Mouse (Mus musculus) kidney, embryonic 14.5 days (tissue): ENCODE measurements at regions not wholly inside any gene's neighbourhood (a gene's known extent, or its start where the extent isn't known, plus 50 kb on each side); places are given as distances from the start of the nearest gene placed in this dataset.
A peak's percentile ranks its signal among the peaks of the same experiment; 100 is the strongest.

Source experiments
- ATAC-seq: fragments of 200-750 bp; cut with Nextera tagmentation; 2 replicates; pipeline ENCODE4 v1.8.0; 2017; ENCODE audit warnings: moderate number of reproducible peaks, mild to moderate bottlenecking, moderate TSS enrichment, moderate library complexity; ENCODE audit not compliant: low FRiP score, low TSS enrichment
- H3K27ac ChIP-seq: fragments of 300-500 bp; sonication (generic); 2 replicates; pipeline ENCODE4 v1.5.1; 2014; ENCODE audit warnings: low read depth, mild to moderate bottlenecking, low read length, moderate library complexity, mixed read lengths
- H3K27me3 ChIP-seq: fragments of 300-500 bp; sonication (generic); 2 replicates; pipeline ENCODE4 v1.6.1; 2014; ENCODE audit warnings: mild to moderate bottlenecking, low read length; ENCODE audit not compliant: control insufficient read depth, insufficient read depth
- H3K36me3 ChIP-seq: fragments of 300-500 bp; sonication (generic); 2 replicates; pipeline ENCODE4 v1.6.1; 2014; ENCODE audit warnings: low read length, mixed read lengths; ENCODE audit not compliant: control insufficient read depth, insufficient read depth
- H3K4me1 ChIP-seq: fragments of 300-500 bp; sonication (generic); 2 replicates; pipeline ENCODE4 v1.6.1; 2014; ENCODE audit warnings: low read length, mixed read lengths; ENCODE audit not compliant: control insufficient read depth, insufficient read depth
- H3K4me2 ChIP-seq: fragments of 300-500 bp; sonication (generic); replicated peaks from 2 replicates; pipeline ENCODE4 v1.6.1; 2014; ENCODE audit warnings: low read depth, mild to moderate bottlenecking, low read length
- H3K4me3 ChIP-seq: fragments of 300-500 bp; sonication (generic); 2 replicates; pipeline ENCODE4 v1.5.1; 2014; ENCODE audit warnings: mild to moderate bottlenecking, low read length
- H3K9ac ChIP-seq: fragments of 300-500 bp; sonication (generic); 2 replicates; pipeline ENCODE4 v1.6.1; 2014; ENCODE audit warnings: low read depth, mild to moderate bottlenecking, low read length, moderate library complexity
- H3K9me3 ChIP-seq: fragments of 300-500 bp; sonication (generic); 2 replicates; pipeline ENCODE4 v1.6.1; 2016; ENCODE audit warnings: low read length; ENCODE audit not compliant: control insufficient read depth
- WGBS: fragments of 180-500 bp; shearing (Covaris S2); extraction: QIAGEN DNeasy Blood & Tissue Kit; methylation state at CpG from one replicate; pipeline ENCODE4 v1.1.7; 2014; 5-methylcytosine and 5-hydroxymethylcytosine counted together

DNA sequence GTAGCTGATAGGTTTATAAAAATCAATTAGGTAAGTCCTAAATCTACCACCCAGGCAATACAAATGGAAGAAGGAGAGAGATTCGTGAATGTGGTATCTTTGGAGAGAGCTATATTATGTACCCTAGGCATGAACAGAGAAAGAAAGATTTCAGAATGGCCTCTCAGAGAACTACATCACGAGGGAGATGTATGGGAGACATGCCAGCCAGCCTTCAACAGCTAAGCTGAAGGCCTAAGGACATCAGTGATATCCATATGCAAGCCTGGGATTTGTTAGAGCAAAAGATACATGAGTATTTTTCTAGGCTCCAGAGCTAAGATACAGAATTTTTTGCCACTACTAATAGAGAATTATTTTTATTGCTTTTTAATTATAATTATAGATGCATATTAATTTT lies 2445.7 kb upstream of the 5930422O12Rik start:
- no peaks in the 10 kb centered on the region for H3K9me3 ChIP-seq
- H3K27me3 ChIP-seq: no peaks in the 10 kb centered on the region
- H3K9ac ChIP-seq: no peak overlapping the region
- no peak overlapping the region for H3K4me2 ChIP-seq
- H3K36me3 ChIP-seq: no peaks in the 10 kb centered on the region
- H3K4me3 ChIP-seq: no peak overlapping the region
- ATAC-seq: no peak
- no peak overlapping the region for H3K27ac ChIP-seq
- no peaks in the 10 kb centered on the region for H3K4me1 ChIP-seq
- WGBS: 82% methylated on average over 2 of the region's 2 CpGs

GRCm38 (mm10) chr8:30988051-30988450 lies 2440.5 kb upstream of the 5930422O12Rik start:
- H3K36me3 ChIP-seq: no peaks in the 10 kb centered on the region
- H3K4me3 ChIP-seq: no peak overlapping the region
- H3K9me3 ChIP-seq: no peaks in the 10 kb centered on the region
- 77% methylated on average over 5 of the region's 5 CpGs for WGBS
- no peaks in the 10 kb centered on the region for H3K4me1 ChIP-seq
- no peak for ATAC-seq
- no peak overlapping the region for H3K4me2 ChIP-seq
- no peak overlapping the region for H3K9ac ChIP-seq
- H3K27me3 ChIP-seq: no peaks in the 10 kb centered on the region
- H3K27ac ChIP-seq: no peak overlapping the region

DNA sequence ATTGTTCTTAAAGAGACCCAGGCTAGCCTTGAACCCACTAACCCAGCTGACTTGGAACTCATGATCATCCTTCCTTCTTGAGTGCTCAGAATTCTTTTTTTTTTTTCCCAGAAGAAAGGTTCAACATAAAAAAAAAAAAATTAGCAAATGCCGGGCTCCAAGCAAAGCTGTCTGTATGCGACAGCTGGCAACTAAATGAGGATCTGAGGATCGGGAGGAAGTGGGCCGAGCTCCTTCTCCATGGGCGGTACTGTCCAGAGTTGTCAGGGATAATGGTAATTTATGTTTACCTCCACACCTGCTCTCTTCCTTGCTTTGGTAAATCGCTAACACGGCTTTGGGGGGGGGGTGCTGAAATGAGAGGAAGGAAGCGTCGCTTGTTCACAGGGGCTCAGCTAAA lies 2429.9 kb upstream of the 5930422O12Rik start:
- no peaks in the 10 kb centered on the region for H3K27me3 ChIP-seq
- H3K4me2 ChIP-seq: no peak overlapping the region
- H3K4me3 ChIP-seq: no peak overlapping the region
- no peak for ATAC-seq
- no peaks in the 10 kb centered on the region for H3K4me1 ChIP-seq
- H3K36me3 ChIP-seq: no peaks in the 10 kb centered on the region
- H3K27ac ChIP-seq: no peak overlapping the region
- 64% methylated on average over 9 of the region's 9 CpGs for WGBS
- no peak overlapping the region for H3K9ac ChIP-seq
- no peaks in the 10 kb centered on the region for H3K9me3 ChIP-seq

DNA sequence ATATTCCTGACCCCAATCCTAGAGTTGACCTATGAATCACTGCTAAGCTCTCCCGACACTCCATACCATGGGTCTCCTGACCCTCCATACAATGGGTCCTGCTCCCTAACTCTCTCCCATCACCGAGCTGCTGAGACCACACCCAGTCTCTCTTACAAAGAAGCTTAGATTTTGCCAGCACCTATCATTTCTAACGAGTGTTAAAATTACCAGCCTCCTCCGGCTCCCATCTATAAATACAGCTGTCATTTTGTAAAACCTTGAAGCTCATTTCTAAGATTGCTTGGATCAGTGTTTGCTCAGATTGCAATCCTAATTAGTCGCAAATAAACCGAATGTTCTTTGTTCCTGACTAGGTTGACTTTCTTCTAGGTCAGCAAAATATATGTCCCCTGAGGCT lies 2428.4 kb upstream of the 5930422O12Rik start:
- Histone ChIP-seq H3K4me1 (no peaks in the 10 kb centered on the region), H3K36me3 (no peaks in the 10 kb centered on the region), H3K27me3 (no peaks in the 10 kb centered on the region), H3K9me3 (no peaks in the 10 kb centered on the region), H3K4me2 (no peak overlapping the region), H3K9ac (no peak overlapping the region), H3K4me3 (no peak overlapping the region), H3K27ac (no peak overlapping the region)
- ATAC-seq: no peak
- 85% methylated on average over 6 of the region's 6 CpGs for WGBS

DNA sequence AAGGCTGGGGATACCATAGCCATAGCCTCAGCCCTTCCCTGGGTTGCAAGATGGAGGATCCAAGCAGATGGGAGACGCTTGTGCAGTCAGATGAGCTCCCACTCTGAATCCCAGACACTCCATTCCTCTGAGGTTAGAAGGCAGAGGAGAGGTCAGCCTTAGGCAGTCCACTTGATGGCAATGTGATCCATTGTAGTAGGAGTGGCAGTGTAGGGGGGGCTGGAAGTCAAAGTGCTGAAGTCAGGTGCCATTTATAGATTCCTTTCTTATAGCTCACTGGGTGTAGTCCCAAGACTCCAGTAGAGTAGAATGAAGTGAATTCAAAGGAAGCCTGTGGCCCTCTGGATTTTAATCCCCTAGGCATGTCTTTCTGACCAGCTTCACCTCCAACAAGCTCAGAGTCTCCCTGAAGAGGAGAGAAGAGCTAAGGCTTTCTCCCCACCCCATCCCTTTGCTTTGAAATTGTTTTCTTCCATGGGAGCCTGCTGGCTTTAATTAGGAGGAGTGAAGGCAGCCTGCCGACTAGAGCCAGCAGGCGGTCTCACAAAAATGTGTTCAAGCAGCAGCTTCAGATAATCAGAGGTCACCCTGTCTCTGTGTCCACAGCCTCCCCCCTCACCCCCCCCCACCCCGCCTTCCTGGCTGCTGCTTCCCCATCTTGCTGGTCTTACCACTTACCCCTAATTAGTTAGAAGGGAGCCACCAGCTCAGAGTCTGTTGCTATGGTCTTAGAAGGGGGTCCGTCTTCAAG lies 2426.4 kb upstream of the 5930422O12Rik start:
- ATAC-seq: no peak
- no peak overlapping the region for H3K4me3 ChIP-seq
- H3K27ac ChIP-seq: no peak overlapping the region
- WGBS: 59% methylated on average over 5 of the region's 5 CpGs
- H3K27me3 ChIP-seq: no peaks in the 10 kb centered on the region
- no peak overlapping the region for H3K9ac ChIP-seq
- no peaks in the 10 kb centered on the region for H3K36me3 ChIP-seq
- H3K9me3 ChIP-seq: no peaks in the 10 kb centered on the region
- H3K4me2 ChIP-seq: no peak overlapping the region
- no peaks in the 10 kb centered on the region for H3K4me1 ChIP-seq

- Histone ChIP-seq H3K9ac (no peak overlapping the region), H3K9me3 (no peaks in the 10 kb centered on the region), H3K36me3 (no peaks in the 10 kb centered on the region), H3K4me2 (no peak overlapping the region), H3K27me3 (no peaks in the 10 kb centered on the region), H3K4me3 (no peak overlapping the region), H3K27ac (no peak overlapping the region), H3K4me1 (no peaks in the 10 kb centered on the region)
- 81% methylated on average over 8 of the region's 8 CpGs for WGBS
- no peak for ATAC-seq
These were observed 2420.2 kb upstream of the 5930422O12Rik start for GRCm38 (mm10) chr8:31008309-31008708.

DNA sequence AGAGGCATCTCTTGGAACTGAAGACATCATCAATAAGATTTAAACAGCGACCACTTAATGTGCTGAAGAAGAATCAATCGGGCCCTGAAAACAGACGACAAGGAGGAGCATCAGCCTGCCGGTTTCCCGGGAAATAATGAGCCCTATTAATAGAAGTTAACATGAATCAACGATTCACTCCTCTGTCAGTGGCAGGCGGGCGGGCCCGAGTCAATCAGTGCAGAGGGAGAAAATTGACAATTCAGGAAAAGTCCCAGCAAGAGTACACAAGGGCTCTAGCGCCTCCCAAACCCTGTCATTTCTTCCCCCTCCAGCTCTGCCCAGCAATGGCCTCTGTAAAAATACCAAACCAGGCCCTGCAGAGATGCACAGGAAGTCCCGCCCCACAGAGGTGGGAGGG lies 2416.4 kb upstream of the 5930422O12Rik start:
- no peaks in the 10 kb centered on the region for H3K9me3 ChIP-seq
- ATAC-seq: no peak
- no peaks in the 10 kb centered on the region for H3K36me3 ChIP-seq
- no peak overlapping the region for H3K27ac ChIP-seq
- H3K4me1 ChIP-seq: no peaks in the 10 kb centered on the region
- H3K4me2 ChIP-seq: no peak overlapping the region
- no peaks in the 10 kb centered on the region for H3K27me3 ChIP-seq
- H3K9ac ChIP-seq: no peak overlapping the region
- WGBS: 72% methylated on average over 11 of the region's 11 CpGs
- no peak overlapping the region for H3K4me3 ChIP-seq

- no peaks in the 10 kb centered on the region for H3K9me3 ChIP-seq
- H3K4me3 ChIP-seq: peak overlapping the region; percentile 36
- H3K9ac ChIP-seq: no peak overlapping the region
- no peak overlapping the region for H3K27ac ChIP-seq
- peak; percentile 93 for ATAC-seq
- 9% methylated on average over 23 of the region's 24 CpGs for WGBS
- H3K4me1 ChIP-seq: peaks cover 4% of the 10 kb centered on the region; the same call in 1 of the 2 replicates
- H3K36me3 ChIP-seq: no peaks in the 10 kb centered on the region
- H3K27me3 ChIP-seq: no peaks in the 10 kb centered on the region
- H3K4me2 ChIP-seq: peak overlapping the region; percentile 65
These were observed 2396.6 kb upstream of the 5930422O12Rik start for GRCm38 (mm10) chr8:31031721-31032591.

GRCm38 (mm10) chr8:31033281-31033680 lies 2395.2 kb upstream of the 5930422O12Rik start:
- 3% methylated on average over 13 of the region's 13 CpGs for WGBS
- ATAC-seq: no peak
- H3K27ac ChIP-seq: no peak overlapping the region

More at GRCm38 (mm10) chr8:31033281-31033680, 2395.2 kb upstream of the 5930422O12Rik start:
- peaks cover 4% of the 10 kb centered on the region; the same call in 1 of the 2 replicates for H3K4me1 ChIP-seq
- no peak overlapping the region; the same call in 1 of the 2 replicates for H3K9ac ChIP-seq
- H3K9me3 ChIP-seq: no peaks in the 10 kb centered on the region
- peak overlapping the region; percentile 39 for H3K4me3 ChIP-seq
- H3K36me3 ChIP-seq: no peaks in the 10 kb centered on the region
- no peaks in the 10 kb centered on the region for H3K27me3 ChIP-seq
- peak overlapping the region; percentile 49 for H3K4me2 ChIP-seq
